Mouse (Mus musculus): ENCODE measurements around the gene Pld2. TPM values are rescaled to one million over a fixed set of nuclear protein-coding genes. Genes with fewer than 3 reads are reported as not detected.

Gene Pld2
- 12.6 TPM in 2 replicates for polyA plus RNA-seq (2016; fragmentation: Nextera tagmentation; extraction: Ambion mirVana)

GRCm38 (mm10) chr11:70539877-70540587 is at the start of gene Pld2:
Gene Pld2 (plus strand): TSS chr11:70540064.
- WGBS = under 1% methylated on average over 58 of the region's 65 CpGs
- Histone ChIP-seq H3K4me1 (replicated peaks) (peaks cover 24% of the 10 kb centered on the region), H3K27ac (ENCODE audit: poor library complexity, severe bottlenecking) (peak within 1 kb of the TSS; percentile 66), H3K9me3 (replicated peaks) (no peaks in the 10 kb centered on the region), H3K27me3 (replicated peaks) (peaks cover 3% of the 10 kb centered on the region; the same call in 1 of the 2 replicates), H3K4me3 (peak within 1 kb of the TSS; percentile 68), H3K4me2 (peak within 1 kb of the TSS; percentile 69), H3K36me3 (peaks cover 15% of the 10 kb centered on the region), H3K9ac (peak within 1 kb of the TSS; percentile 83)
- ATAC-seq (ENCODE audit: insufficient number of reproducible peaks, low FRiP score) = peak; percentile 95

GRCm38 (mm10) chr11:70499566-70500475 is 40.0 kb upstream of the Pld2 start:
- Histone ChIP-seq H3K36me3 (no peaks in the 10 kb centered on the region), H3K27me3 (replicated peaks) (peaks cover 4% of the 10 kb centered on the region; the same call in 1 of the 2 replicates), H3K9me3 (replicated peaks) (no peaks in the 10 kb centered on the region), H3K4me2 (no peak overlapping the region), H3K9ac (no peak overlapping the region), H3K27ac (ENCODE audit: poor library complexity, severe bottlenecking) (no peak overlapping the region), H3K4me1 (replicated peaks) (no peaks in the 10 kb centered on the region), H3K4me3 (no peak overlapping the region)
- no peak for ATAC-seq (ENCODE audit: insufficient number of reproducible peaks, low FRiP score)
- WGBS = 67% methylated on average over 14 of the region's 14 CpGs

- Histone ChIP-seq H3K4me3 (no peak overlapping the region), H3K27me3 (replicated peaks) (peaks cover 7% of the 10 kb centered on the region; the same call in 1 of the 2 replicates), H3K9me3 (replicated peaks) (no peaks in the 10 kb centered on the region), H3K4me2 (no peak overlapping the region), H3K36me3 (no peaks in the 10 kb centered on the region), H3K4me1 (replicated peaks) (0 out of 2 replicates have a peak, but pooled peaks cover 4% of the 10 kb centered on the region), H3K9ac (no peak overlapping the region), H3K27ac (ENCODE audit: poor library complexity, severe bottlenecking) (no peak overlapping the region)
- no peak for ATAC-seq (ENCODE audit: insufficient number of reproducible peaks, low FRiP score)
- 84% methylated on average over 1 of the region's 1 CpGs for WGBS
These were observed 39.4 kb upstream of the Pld2 start for GRCm38 (mm10) chr11:70500476-70500812.

- no peak for ATAC-seq (ENCODE audit: insufficient number of reproducible peaks, low FRiP score)
- Histone ChIP-seq H3K36me3 (no peaks in the 10 kb centered on the region), H3K9ac (no peak overlapping the region), H3K27me3 (replicated peaks) (peaks cover 8% of the 10 kb centered on the region; the same call in 1 of the 2 replicates), H3K27ac (ENCODE audit: poor library complexity, severe bottlenecking) (no peak overlapping the region), H3K4me1 (replicated peaks) (0 out of 2 replicates have a peak, but pooled peaks cover 4% of the 10 kb centered on the region), H3K4me2 (no peak overlapping the region), H3K9me3 (replicated peaks) (no peaks in the 10 kb centered on the region), H3K4me3 (no peak overlapping the region)
- WGBS = 55% methylated on average over 3 of the region's 3 CpGs
These were observed 37.8 kb upstream of the Pld2 start for GRCm38 (mm10) chr11:70502018-70502417.

- 46% methylated on average over 9 of the region's 9 CpGs for WGBS
- Histone ChIP-seq H3K9me3 (replicated peaks) (no peaks in the 10 kb centered on the region), H3K4me2 (no peak within 1 kb of the TSS), H3K4me1 (replicated peaks) (0 out of 2 replicates have a peak, but pooled peaks cover 4% of the 10 kb centered on the region), H3K27ac (ENCODE audit: poor library complexity, severe bottlenecking) (no peak within 1 kb of the TSS), H3K36me3 (no peaks in the 10 kb centered on the region), H3K9ac (peak within 1 kb of the TSS; percentile 38; the same call in 1 of the 2 replicates), H3K27me3 (replicated peaks) (peaks cover 27% of the 10 kb centered on the region), H3K4me3 (no peak within 1 kb of the TSS)
- ATAC-seq (ENCODE audit: insufficient number of reproducible peaks, low FRiP score) = no peak
These were observed 34.9 kb upstream of the Pld2 start, which contains the start of gene Tm4sf5 for GRCm38 (mm10) chr11:70504970-70505369. Gene Tm4sf5 (plus strand): TSS chr11:70505244.

- 17% methylated on average over 4 of the region's 4 CpGs for WGBS
- no peak for ATAC-seq (ENCODE audit: insufficient number of reproducible peaks, low FRiP score)
- no peaks in the 10 kb centered on the region for H3K9me3 ChIP-seq (replicated peaks)
These were observed 33.5 kb upstream of the Pld2 start for GRCm38 (mm10) chr11:70506385-70506784.

GRCm38 (mm10) chr11:70506962-70507515 is 32.8 kb upstream of the Pld2 start:
- Histone ChIP-seq H3K9ac (no peak overlapping the region), H3K27ac (ENCODE audit: poor library complexity, severe bottlenecking) (no peak overlapping the region), H3K4me3 (no peak overlapping the region), H3K4me1 (replicated peaks) (0 out of 2 replicates have a peak, but pooled peaks cover 4% of the 10 kb centered on the region), H3K9me3 (replicated peaks) (no peaks in the 10 kb centered on the region), H3K4me2 (no peak overlapping the region), H3K27me3 (replicated peaks) (peaks cover 33% of the 10 kb centered on the region), H3K36me3 (no peaks in the 10 kb centered on the region)
- 62% methylated on average over 7 of the region's 7 CpGs for WGBS
- no peak for ATAC-seq (ENCODE audit: insufficient number of reproducible peaks, low FRiP score)

More at GRCm38 (mm10) chr11:70506385-70506784, 33.5 kb upstream of the Pld2 start:
- peaks cover 33% of the 10 kb centered on the region for H3K27me3 ChIP-seq (replicated peaks)
- H3K4me3 ChIP-seq = no peak overlapping the region
- no peak overlapping the region; the same call in 1 of the 2 replicates for H3K4me2 ChIP-seq
- H3K36me3 ChIP-seq = no peaks in the 10 kb centered on the region
- 0 out of 2 replicates have a peak, but pooled peaks cover 4% of the 10 kb centered on the region for H3K4me1 ChIP-seq (replicated peaks)
- H3K9ac ChIP-seq = no peak overlapping the region
- no peak overlapping the region for H3K27ac ChIP-seq (ENCODE audit: poor library complexity, severe bottlenecking)

GRCm38 (mm10) chr11:70509753-70510564 is 29.9 kb upstream of the Pld2 start:
- H3K36me3 ChIP-seq = no peaks in the 10 kb centered on the region
- no peak overlapping the region for H3K27ac ChIP-seq (ENCODE audit: poor library complexity, severe bottlenecking)
- peaks cover 33% of the 10 kb centered on the region for H3K27me3 ChIP-seq (replicated peaks)
- no peak for ATAC-seq (ENCODE audit: insufficient number of reproducible peaks, low FRiP score)
- H3K4me1 ChIP-seq (replicated peaks) = 0 out of 2 replicates have a peak, but pooled peaks cover 3% of the 10 kb centered on the region
- 11% methylated on average over 19 of the region's 19 CpGs for whole genome bisulfite sequencing
- H3K9ac ChIP-seq = no peak overlapping the region
- no peak overlapping the region for H3K4me3 ChIP-seq
- no peaks in the 10 kb centered on the region for H3K9me3 ChIP-seq (replicated peaks)
- peak overlapping the region; percentile 35 for H3K4me2 ChIP-seq

GRCm38 (mm10) chr11:70511242-70511641 is 28.6 kb upstream of the Pld2 start:
- H3K27ac ChIP-seq (ENCODE audit: poor library complexity, severe bottlenecking) = no peak overlapping the region
- H3K4me3 ChIP-seq = no peak overlapping the region
- H3K9ac ChIP-seq = no peak overlapping the region
- no peak overlapping the region for H3K4me2 ChIP-seq
- ATAC-seq (ENCODE audit: insufficient number of reproducible peaks, low FRiP score) = no peak
- H3K4me1 ChIP-seq (replicated peaks) = no peaks in the 10 kb centered on the region
- 76% methylated on average over 2 of the region's 2 CpGs for whole genome bisulfite sequencing
- no peaks in the 10 kb centered on the region for H3K9me3 ChIP-seq (replicated peaks)
- no peaks in the 10 kb centered on the region for H3K36me3 ChIP-seq
- peaks cover 29% of the 10 kb centered on the region for H3K27me3 ChIP-seq (replicated peaks)

GRCm38 (mm10) chr11:70511825-70512224 is 28.0 kb upstream of the Pld2 start:
- Histone ChIP-seq H3K4me1 (replicated peaks) (no peaks in the 10 kb centered on the region), H3K9me3 (replicated peaks) (no peaks in the 10 kb centered on the region), H3K4me2 (no peak overlapping the region), H3K4me3 (no peak overlapping the region), H3K27me3 (replicated peaks) (peaks cover 29% of the 10 kb centered on the region), H3K36me3 (no peaks in the 10 kb centered on the region), H3K9ac (no peak overlapping the region), H3K27ac (ENCODE audit: poor library complexity, severe bottlenecking) (no peak overlapping the region)
- 88% methylated on average over 7 of the region's 7 CpGs for WGBS
- ATAC-seq (ENCODE audit: insufficient number of reproducible peaks, low FRiP score) = no peak

All from heart, embryonic 12.5 days (tissue).